In genomic region chr4:62619965-62620244, GRCm38 (mm10) we compare ENCODE assay signal across 9 mouse cellular contexts.
DNase-seq lines count a peak whose midpoint lies in the region; ATAC-seq and TF ChIP-seq lines count a peak whose summit lies in the region.
"Had no signal": no experiment of that assay in that cellular context is flagged by ENCODE, and none has a peak within 500 bp of the region (broad histone marks: within the 10 kb centered on the region; RNA-seq: fewer than 3 reads in every experiment).

No protein-coding gene starts in this region.

- ATAC-seq in lung, embryonic 14.5 days (ENCODE audit: insufficient read depth), result no peak
- no peak for ATAC-seq in forebrain, embryonic 15.5 days (replicated peaks)
- ATAC-seq in limb, embryonic 12.5 days (ENCODE audit: insufficient number of reproducible peaks, insufficient read depth, low FRiP score, low TSS enrichment, low read depth), result no peak
- ATAC-seq: Patski had no signal

- no peak for TF ChIP-seq CTCF in lung, embryonic 14.5 days (IDR thresholded peaks at IDR 0.05; ENCODE audit: low read depth)
- TF ChIP-seq CTCF in small intestine, adult 2 months (IDR thresholded peaks at IDR 0.05; ENCODE audit: extremely low read depth, insufficient read length, insufficient replicate concordance, low read depth, low read length), result no peak

- DNase-seq in lung, embryonic 14.5 days, result no peak
- no peak for DNase-seq in lung, adult 18-20 months
- DNase-seq in embryo, embryonic 10 days (ENCODE audit: low spot score), result no peak
- DNase-seq in layer of hippocampus, adult 9-11 months, result no peak
- DNase-seq: left cerebral cortex, postnatal 4 days had no signal

- peaks cover 5% of the 10 kb centered on the region for H3K4me1 ChIP-seq in lung, embryonic 14.5 days (ENCODE audit: insufficient read depth)
- H3K4me1 ChIP-seq in forebrain, embryonic 15.5 days, result peaks cover 32% of the 10 kb centered on the region
- peaks cover 41% of the 10 kb centered on the region for H3K4me1 ChIP-seq in limb, embryonic 12.5 days (replicated peaks)
- H3K4me1 ChIP-seq in small intestine, adult 2 months (ENCODE audit: control insufficient read depth, insufficient read depth, insufficient read length, low read length), result peaks cover 24% of the 10 kb centered on the region

- H3K36me3 ChIP-seq in lung, embryonic 14.5 days (ENCODE audit: insufficient read depth), result no peaks in the 10 kb centered on the region
- H3K36me3 ChIP-seq in forebrain, embryonic 15.5 days, result no peaks in the 10 kb centered on the region
- no peaks in the 10 kb centered on the region for H3K36me3 ChIP-seq in limb, embryonic 12.5 days
- H3K36me3 ChIP-seq in small intestine, adult 2 months (ENCODE audit: control insufficient read depth, insufficient read depth, low read length), result no peaks in the 10 kb centered on the region

- H3K4me2 ChIP-seq in lung, embryonic 14.5 days, result peak overlapping the region; percentile 52; the same call in 1 of the 2 replicates
- H3K4me2 ChIP-seq in forebrain, embryonic 15.5 days (replicated peaks), result peak overlapping the region; percentile 25
- H3K4me2 ChIP-seq in limb, embryonic 12.5 days, result no peak overlapping the region

- no peaks in the 10 kb centered on the region for H3K9me3 ChIP-seq in lung, embryonic 14.5 days (ENCODE audit: low read depth, low read length)
- H3K9me3 ChIP-seq in forebrain, embryonic 15.5 days, result no peaks in the 10 kb centered on the region
- no peaks in the 10 kb centered on the region for H3K9me3 ChIP-seq in limb, embryonic 12.5 days

- H3K9ac ChIP-seq in lung, embryonic 14.5 days, result peak overlapping the region; percentile 32
- H3K9ac ChIP-seq in forebrain, embryonic 15.5 days (replicated peaks), result peak overlapping the region; percentile 22; the same call in 1 of the 2 replicates
- H3K9ac ChIP-seq in limb, embryonic 12.5 days (replicated peaks), result no peak overlapping the region

- H3K4me3 ChIP-seq in lung, embryonic 14.5 days (ENCODE audit: low read depth, low read length), result peak overlapping the region; percentile 29
- H3K4me3 ChIP-seq in forebrain, embryonic 15.5 days, result peak overlapping the region; percentile 16; the same call in 1 of the 2 replicates
- H3K4me3 ChIP-seq in limb, embryonic 12.5 days (replicated peaks), result 0 out of 2 replicates have a peak overlapping the region, but pooled peaks have one; percentile 1
- H3K4me3 ChIP-seq in small intestine, adult 2 months (ENCODE audit: low read depth, low read length), result peak overlapping the region; percentile 39

- TF ChIP-seq POLR2A in small intestine, adult 2 months (IDR thresholded peaks at IDR 0.05; ENCODE audit: low read depth, low read length), result no peak

- 80% methylated on average over 3 of the region's 3 CpGs for WGBS in lung, embryonic 14.5 days
- 83% methylated on average over 3 of the region's 3 CpGs for WGBS in forebrain, embryonic 15.5 days
- 88% methylated on average over 3 of the region's 3 CpGs for WGBS in limb, embryonic 12.5 days
- 87% methylated on average over 3 of the region's 3 CpGs for WGBS in small intestine, adult 2 months

- H3K27me3 ChIP-seq in lung, embryonic 14.5 days (ENCODE audit: insufficient read depth, low read length), result no peaks in the 10 kb centered on the region
- no peaks in the 10 kb centered on the region for H3K27me3 ChIP-seq in forebrain, embryonic 15.5 days
- peaks cover 14% of the 10 kb centered on the region; the same call in 1 of the 2 replicates for H3K27me3 ChIP-seq in limb, embryonic 12.5 days
- H3K27me3 ChIP-seq in small intestine, adult 2 months (ENCODE audit: control insufficient read depth, insufficient read depth, low read length), result no peaks in the 10 kb centered on the region
- H3K27me3 ChIP-seq: Patski had no signal

- H3K27ac ChIP-seq in lung, embryonic 14.5 days (ENCODE audit: low read depth), result peak overlapping the region; percentile 80
- H3K27ac ChIP-seq in forebrain, embryonic 15.5 days (replicated peaks), result peak overlapping the region; percentile 62
- H3K27ac ChIP-seq in limb, embryonic 12.5 days, result peak overlapping the region; percentile 45; the same call in 1 of the 2 replicates
- H3K27ac ChIP-seq in small intestine, adult 2 months (ENCODE audit: insufficient read depth, low read depth, low read length), result peak overlapping the region; percentile 48; the same call in 1 of the 2 replicates
